Mouse (Mus musculus) stomach, embryonic 16.5 days (tissue): Measurements from ENCODE around the gene Gm49721. TPM values are rescaled to one million over a fixed set of nuclear protein-coding genes. Genes with fewer than 3 reads are reported as not detected.
"Not testable (repeated sequence)": the region's sequence is repeated elsewhere in the genome, so short reads cannot be mapped to it uniquely, and the experiment has no call there.

Experiments used
- ATAC-seq: fragments of 200-750 bp; cut with Nextera tagmentation; 2 replicates; pipeline ENCODE4 v1.8.0; 2017; ENCODE audit warnings: moderate number of reproducible peaks, moderate TSS enrichment; ENCODE audit not compliant: insufficient read depth, low FRiP score
- H3K27ac ChIP-seq: fragments of 300-500 bp; sonication (generic); 2 replicates; pipeline ENCODE4 v1.5.1; 2014; ENCODE audit warnings: low read length
- H3K27me3 ChIP-seq: fragments of 300-500 bp; sonication (generic); 2 replicates; pipeline ENCODE4 v1.6.1; 2014; ENCODE audit warnings: low read length, control low read depth, mixed read lengths; ENCODE audit not compliant: control insufficient read depth, insufficient read depth
- H3K36me3 ChIP-seq: fragments of 300-500 bp; sonication (generic); 2 replicates; pipeline ENCODE4 v1.6.1; 2014; ENCODE audit warnings: low read length; ENCODE audit not compliant: control insufficient read depth, insufficient read depth
- H3K4me1 ChIP-seq: fragments of 300-500 bp; sonication (generic); 2 replicates; pipeline ENCODE4 v1.6.1; 2014; ENCODE audit warnings: low read length, control low read depth, mixed read lengths; ENCODE audit not compliant: control insufficient read depth, insufficient read depth
- H3K4me2 ChIP-seq: fragments of 300-500 bp; sonication (generic); 2 replicates; pipeline ENCODE4 v1.6.1; 2014; ENCODE audit warnings: low read depth, low read length, mixed read lengths
- H3K4me3 ChIP-seq: fragments of 300-500 bp; sonication (generic); replicated peaks from 2 replicates; pipeline ENCODE4 v1.5.1; 2014; ENCODE audit warnings: mild to moderate bottlenecking, low read length
- H3K9ac ChIP-seq: fragments of 300-500 bp; sonication (generic); 2 replicates; pipeline ENCODE4 v1.6.1; 2014; ENCODE audit warnings: low read length
- H3K9me3 ChIP-seq: fragments of 300-500 bp; sonication (generic); replicated peaks from 2 replicates; pipeline ENCODE4 v1.6.1; 2016; ENCODE audit warnings: low read length, control low read depth; ENCODE audit not compliant: control insufficient read depth
- WGBS: fragments of 180-500 bp; shearing (Covaris S2); extraction: QIAGEN DNeasy Blood & Tissue Kit; methylation state at CpG from one replicate; pipeline ENCODE4 v1.1.7; 2014; 5-methylcytosine and 5-hydroxymethylcytosine counted together
- polyA plus RNA-seq: library from polyadenylated mRNA; unstranded; fragments of >200 nt; fragmentation: Nextera tagmentation; extraction: Ambion mirVana; gene quantifications from 2 replicates; pipeline ENCODE4 v1.2.1, GENCODE M21; 2015

Gm49721 gene
- polyA plus RNA-seq, 1 experiment from 2014 or later, result 0.37 TPM

GRCm38 (mm10) chr17:7003392-7003791, 24.7 kb downstream of the Gm49721 start:
- not testable (repeated sequence) for H3K9me3 ChIP-seq, H3K27ac ChIP-seq, ATAC-seq, H3K4me3 ChIP-seq, H3K36me3 ChIP-seq, H3K27me3 ChIP-seq, H3K9ac ChIP-seq, H3K4me2 ChIP-seq, H3K4me1 ChIP-seq
- WGBS, result no CpG with 5 or more reads among the region's 3 CpGs

DNA sequence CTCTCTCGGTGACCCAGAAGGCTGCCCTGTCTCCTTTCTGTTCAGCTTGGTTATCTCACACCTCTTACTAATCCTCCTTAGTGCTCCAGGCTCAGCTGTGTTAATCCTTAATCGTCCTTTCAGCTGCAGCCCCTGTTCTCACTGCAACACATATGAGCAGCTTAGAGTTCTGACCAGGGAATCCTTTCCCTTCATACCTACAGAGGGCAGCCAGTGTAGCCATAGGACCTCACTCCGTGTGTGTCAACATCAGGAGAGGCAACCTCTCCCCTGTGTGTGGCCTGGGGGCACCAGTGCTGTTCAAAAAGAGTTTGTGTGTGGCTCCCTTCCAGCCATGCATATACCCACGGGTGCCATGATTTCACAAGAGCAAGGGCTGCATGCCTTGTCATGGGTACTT, 26.9 kb downstream of the Gm49721 start:
- not testable (repeated sequence) for H3K4me3 ChIP-seq, H3K4me2 ChIP-seq, H3K4me1 ChIP-seq, H3K27me3 ChIP-seq, ATAC-seq, H3K9ac ChIP-seq, H3K36me3 ChIP-seq, H3K9me3 ChIP-seq, H3K27ac ChIP-seq
- WGBS, result 31% methylated on average over 3 of the region's 4 CpGs

DNA sequence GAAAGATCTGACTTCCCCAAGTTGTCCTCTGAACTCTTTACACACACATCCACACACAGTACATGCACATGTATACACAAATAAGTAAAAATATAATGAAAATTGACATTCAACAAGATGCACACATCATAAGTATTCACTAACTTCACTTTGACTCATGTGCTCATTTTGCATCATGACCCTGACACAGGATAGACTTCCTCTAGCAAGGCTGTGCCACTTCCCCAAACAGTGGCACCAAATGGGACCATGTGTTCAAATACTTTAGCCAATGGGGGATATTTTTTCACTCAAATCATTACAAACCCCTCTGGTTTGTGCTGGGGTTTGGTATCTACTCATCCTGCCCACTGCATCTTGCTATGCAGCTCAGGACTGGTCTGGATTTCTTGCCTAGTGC, 30.2 kb downstream of the Gm49721 start:
- H3K9me3 ChIP-seq, H3K27me3 ChIP-seq, ATAC-seq, H3K36me3 ChIP-seq, H3K27ac ChIP-seq, H3K9ac ChIP-seq, H3K4me2 ChIP-seq, H3K4me3 ChIP-seq, H3K4me1 ChIP-seq: not testable (repeated sequence)

GRCm38 (mm10) chr17:7009440-7009839, 30.7 kb downstream of the Gm49721 start:
- not testable (repeated sequence) for H3K27me3 ChIP-seq, H3K4me3 ChIP-seq, H3K4me2 ChIP-seq, H3K36me3 ChIP-seq, H3K4me1 ChIP-seq, H3K9me3 ChIP-seq, ATAC-seq, H3K9ac ChIP-seq, H3K27ac ChIP-seq
- no CpG with 5 or more reads among the region's 7 CpGs for WGBS

DNA sequence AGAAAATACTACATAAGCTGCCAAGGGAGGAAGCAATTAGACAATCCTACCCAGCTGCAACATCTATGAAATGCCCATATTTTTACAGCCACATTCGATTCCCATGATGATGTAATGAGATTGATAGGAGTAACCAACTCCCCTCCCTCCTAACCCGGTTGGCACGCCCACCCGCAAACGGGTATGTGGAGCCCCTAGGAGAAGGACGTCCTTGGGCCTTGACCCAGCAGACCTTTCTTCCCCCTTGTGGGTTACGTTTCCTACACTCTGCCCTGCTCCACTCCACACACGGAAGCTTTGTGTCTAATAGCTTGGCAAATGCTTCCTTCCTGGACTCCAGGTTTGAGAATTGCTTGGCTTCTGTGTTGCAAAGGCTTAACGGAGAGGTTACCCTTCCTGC, 31.2 kb downstream of the Gm49721 start:
- not testable (repeated sequence) for H3K9me3 ChIP-seq, H3K36me3 ChIP-seq, H3K4me3 ChIP-seq, H3K27ac ChIP-seq, H3K9ac ChIP-seq, ATAC-seq, H3K4me2 ChIP-seq, H3K4me1 ChIP-seq, H3K27me3 ChIP-seq
- 74% methylated on average over 3 of the region's 9 CpGs for WGBS

DNA sequence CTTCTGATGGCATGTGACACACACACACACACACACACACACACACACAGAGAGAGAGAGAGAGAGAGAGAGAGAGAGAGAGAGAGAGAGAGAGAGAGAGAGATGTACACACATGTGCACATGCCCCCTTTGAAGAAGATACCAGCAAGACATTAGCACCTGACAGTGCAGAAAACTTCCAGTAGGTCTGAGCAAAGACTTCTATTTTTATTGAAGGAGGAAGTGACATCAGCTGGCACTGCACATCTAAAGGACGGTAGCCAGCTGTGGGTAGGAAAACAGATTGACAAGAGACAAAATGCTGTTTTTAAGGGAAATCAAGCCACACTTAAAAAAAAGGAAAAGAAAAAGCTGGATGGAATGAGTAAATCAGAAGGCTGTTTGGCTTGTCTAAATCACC, 35.5 kb downstream of the Gm49721 start:
- H3K4me1 ChIP-seq, H3K4me3 ChIP-seq, H3K4me2 ChIP-seq, H3K9ac ChIP-seq, ATAC-seq, H3K27ac ChIP-seq, H3K36me3 ChIP-seq, H3K27me3 ChIP-seq, H3K9me3 ChIP-seq: not testable (repeated sequence)
- no CpG with 5 or more reads among the region's 1 CpGs for WGBS

DNA sequence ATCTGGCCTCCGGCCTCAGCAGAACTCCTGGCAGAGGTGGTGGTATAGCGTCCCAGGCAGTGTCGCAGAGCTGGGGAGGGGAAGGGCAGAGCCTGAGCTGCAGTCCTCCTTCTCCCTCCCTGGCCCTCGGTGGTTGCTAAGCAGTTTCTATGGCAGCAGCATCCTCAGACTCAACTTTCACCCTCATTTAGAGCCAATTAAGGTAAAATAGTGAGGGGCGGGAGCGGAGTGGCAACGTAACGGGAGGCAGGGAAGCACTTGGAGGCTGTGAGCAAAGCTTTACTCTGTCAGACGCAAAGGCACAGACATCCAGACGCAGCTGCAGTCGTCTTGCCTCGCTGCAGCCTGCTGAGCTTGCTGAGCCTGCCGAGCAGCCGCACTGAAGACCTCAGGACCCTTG, 46.6 kb downstream of the Gm49721 start, which contains the start of gene Gm1604a:
Gene Gm1604a (plus strand): TSS at position 312 of the 400 bp plus-strand sequence.
- H3K9me3 ChIP-seq, H3K36me3 ChIP-seq, ATAC-seq, H3K4me1 ChIP-seq, H3K27me3 ChIP-seq, H3K9ac ChIP-seq, H3K4me3 ChIP-seq, H3K4me2 ChIP-seq, H3K27ac ChIP-seq: not testable (repeated sequence)
- WGBS, result 24% methylated on average over 6 of the region's 14 CpGs

DNA sequence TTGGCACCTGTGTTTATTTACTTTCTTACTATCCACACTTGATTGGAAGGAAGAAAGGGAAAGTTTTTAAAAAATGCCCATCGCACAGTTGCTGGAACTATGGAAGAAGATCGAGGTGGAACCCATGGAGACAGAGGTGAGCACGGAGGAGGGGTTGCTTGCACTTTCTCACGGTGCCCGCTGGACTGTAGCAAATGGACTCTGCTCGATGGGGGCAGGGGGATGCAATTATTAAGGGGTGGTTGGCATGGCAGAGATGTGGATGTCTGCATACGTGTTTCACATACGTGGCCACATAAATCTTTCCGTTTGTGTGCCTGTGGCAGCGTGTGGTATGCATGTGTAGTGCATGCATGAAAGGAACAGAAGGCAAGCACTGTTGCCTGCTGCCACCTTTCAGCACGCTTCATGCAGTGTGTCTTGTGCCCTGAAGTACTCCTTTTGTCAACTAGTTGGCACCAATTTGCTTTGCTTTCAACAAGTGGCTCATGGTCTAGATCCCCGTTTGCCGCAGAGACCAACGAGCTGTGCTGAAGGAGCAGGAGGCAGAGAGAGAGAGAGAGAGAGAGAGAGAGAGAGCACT, 47.2 kb downstream of the Gm49721 start:
- not testable (repeated sequence) for H3K27ac ChIP-seq, H3K4me1 ChIP-seq, H3K27me3 ChIP-seq, ATAC-seq, H3K9ac ChIP-seq, H3K9me3 ChIP-seq, H3K36me3 ChIP-seq, H3K4me2 ChIP-seq, H3K4me3 ChIP-seq
- 68% methylated on average over 3 of the region's 14 CpGs for WGBS

GRCm38 (mm10) chr17:7030204-7030603, 51.5 kb downstream of the Gm49721 start:
- WGBS, result 50% methylated on average over 5 of the region's 7 CpGs
- H3K4me3 ChIP-seq, H3K36me3 ChIP-seq, H3K27ac ChIP-seq, H3K27me3 ChIP-seq, H3K4me2 ChIP-seq, H3K9ac ChIP-seq, ATAC-seq, H3K4me1 ChIP-seq, H3K9me3 ChIP-seq: not testable (repeated sequence)
